Mouse (Mus musculus): ENCODE measurements at regions not wholly inside any gene's neighbourhood (a gene's known extent, or its start where the extent isn't known, plus 50 kb on each side); places are given as distances from the start of the nearest gene placed in this dataset.

DNA sequence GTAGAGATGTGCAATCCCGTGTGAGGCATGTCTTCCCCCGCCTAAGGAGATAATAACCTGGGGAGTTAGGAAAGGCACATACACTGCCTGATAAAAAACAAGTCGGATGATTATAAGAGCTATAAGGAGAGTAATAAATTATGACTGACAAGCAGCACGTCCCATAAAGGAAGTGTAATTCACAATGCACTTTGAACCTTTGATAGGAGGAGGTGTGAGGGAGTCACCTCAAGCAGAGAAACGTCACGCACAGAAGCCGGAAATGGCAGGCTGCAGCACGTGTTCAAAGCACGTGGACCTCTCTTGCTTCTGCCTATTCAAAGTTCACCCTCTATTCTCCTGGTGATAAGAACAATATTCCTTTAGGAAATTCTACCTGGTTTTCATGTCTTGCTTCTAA, 154.4 kb upstream of the Dyrk2 start:
- H3K27me3 ChIP-seq (ENCODE audit: poor library complexity, severe bottlenecking), result no peaks in the 10 kb centered on the region
- H3K4me1 ChIP-seq, result peaks cover 6% of the 10 kb centered on the region; the same call in 1 of the 2 replicates
- no peak for DNase-seq (ENCODE audit: extremely low spot score, low spot score)
- no peaks in the 10 kb centered on the region for H3K36me3 ChIP-seq (replicated peaks)
- no peak overlapping the region for H3K27ac ChIP-seq
- no peaks in the 10 kb centered on the region for H3K9me3 ChIP-seq
- 83% methylated on average over 9 of the region's 9 CpGs for WGBS
- H3K4me3 ChIP-seq, result no peak overlapping the region

DNA sequence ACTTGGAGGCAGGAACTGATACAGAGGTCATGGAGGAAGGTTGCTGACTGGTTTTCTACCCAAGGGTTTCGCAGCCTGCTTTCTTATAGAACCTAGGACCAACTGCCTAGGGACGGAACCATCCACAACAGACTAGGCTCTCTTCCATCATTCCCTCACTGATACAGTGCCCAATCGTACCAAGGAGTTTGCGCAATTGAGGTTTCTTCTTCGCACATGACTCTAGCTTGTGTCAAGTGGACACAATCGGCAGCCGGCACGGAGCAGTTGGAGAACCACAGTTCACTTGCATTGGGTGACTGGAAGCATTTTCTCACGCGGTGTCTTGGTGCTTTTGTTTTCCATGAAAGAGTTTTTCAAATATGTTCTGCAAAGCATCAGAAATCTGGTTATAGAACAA, 149.1 kb upstream of the Dyrk2 start:
- no peak overlapping the region for H3K4me3 ChIP-seq
- no peaks in the 10 kb centered on the region for H3K36me3 ChIP-seq (replicated peaks)
- DNase-seq (ENCODE audit: extremely low spot score, low spot score), result no peak
- WGBS, result 98% methylated on average over 10 of the region's 10 CpGs
- H3K27ac ChIP-seq, result no peak overlapping the region
- no peaks in the 10 kb centered on the region for H3K9me3 ChIP-seq
- H3K27me3 ChIP-seq (ENCODE audit: poor library complexity, severe bottlenecking), result no peaks in the 10 kb centered on the region
- H3K4me1 ChIP-seq, result no peaks in the 10 kb centered on the region

DNA sequence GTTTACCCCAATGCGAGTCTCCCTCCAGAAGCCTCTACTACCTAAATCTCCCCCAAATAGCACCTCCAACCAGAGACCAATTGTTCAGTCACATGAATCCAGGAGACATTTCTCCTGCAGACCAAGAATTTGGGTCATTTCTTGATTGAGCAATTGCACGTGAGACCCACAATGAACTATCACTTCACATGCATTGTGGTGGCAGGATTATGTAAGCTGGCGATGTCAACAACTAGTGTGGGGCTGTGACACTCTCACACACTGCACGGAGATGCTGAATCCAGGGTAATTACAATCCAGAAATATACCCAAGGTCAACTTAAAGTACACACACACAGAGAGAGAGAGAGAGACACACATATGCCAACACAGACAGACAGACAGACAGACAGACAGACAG, 148.5 kb upstream of the Dyrk2 start:
- Histone ChIP-seq H3K4me1 (no peaks in the 10 kb centered on the region), H3K27ac (no peak overlapping the region), H3K27me3 (ENCODE audit: poor library complexity, severe bottlenecking) (no peaks in the 10 kb centered on the region), H3K4me3 (no peak overlapping the region), H3K36me3 (replicated peaks) (no peaks in the 10 kb centered on the region), H3K9me3 (no peaks in the 10 kb centered on the region)
- 94% methylated on average over 4 of the region's 4 CpGs for WGBS
- DNase-seq (ENCODE audit: extremely low spot score, low spot score), result no peak

DNA sequence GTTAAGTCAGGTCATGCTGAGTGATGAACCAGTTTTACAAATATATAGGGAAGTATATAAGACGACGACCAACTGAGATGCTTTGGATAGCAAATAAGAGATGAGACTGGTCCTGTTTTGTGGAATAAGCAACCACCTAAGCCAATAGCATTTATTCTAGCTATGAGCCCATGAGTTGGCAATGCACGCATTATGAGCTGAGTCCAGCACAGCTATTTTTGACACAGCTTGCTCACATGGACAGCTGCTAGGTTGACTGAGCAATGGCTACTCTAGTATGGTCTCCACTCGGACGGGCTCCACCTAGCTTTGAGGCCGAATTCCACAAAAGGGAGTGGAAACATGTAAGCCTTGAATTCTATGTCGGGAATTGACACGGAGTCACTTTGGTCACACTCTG, 146.1 kb upstream of the Dyrk2 start:
- no peak overlapping the region for H3K4me3 ChIP-seq
- WGBS, result 95% methylated on average over 8 of the region's 8 CpGs
- DNase-seq (ENCODE audit: extremely low spot score, low spot score), result no peak

DNA sequence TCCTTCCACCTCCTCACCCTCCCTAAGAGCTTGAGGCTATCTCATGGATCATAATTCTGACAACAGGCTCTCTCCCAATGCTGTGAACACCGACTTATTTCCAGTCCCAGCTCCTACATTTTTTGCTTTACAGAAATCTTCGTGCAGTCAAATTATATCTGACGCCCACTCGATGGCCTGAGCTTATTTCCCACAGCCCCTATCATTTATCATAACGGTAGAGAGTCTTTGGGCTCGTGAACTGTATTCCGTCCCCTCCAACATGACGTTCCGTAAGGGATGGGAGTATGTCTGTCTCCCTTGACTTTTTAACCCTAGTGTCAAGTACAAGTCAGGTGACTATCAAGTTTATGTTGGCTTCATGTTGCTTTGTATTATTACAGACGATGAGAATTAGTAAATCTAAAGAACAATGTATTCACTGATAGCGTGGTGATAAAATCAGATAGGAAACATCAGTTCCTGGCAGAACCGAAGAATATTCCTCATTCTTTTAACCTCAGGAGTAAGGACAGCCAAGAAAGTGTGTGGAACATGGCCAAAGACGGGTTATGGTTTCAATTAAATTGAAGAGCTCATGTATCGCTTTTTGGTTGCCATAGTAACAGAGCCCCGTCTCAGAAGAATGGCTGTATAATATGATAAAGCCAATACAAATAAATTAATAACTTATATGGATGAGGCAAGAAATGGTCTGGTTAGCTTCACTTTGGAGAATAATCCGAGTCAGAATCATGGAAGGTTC, 145.5 kb upstream of the Dyrk2 start:
- H3K36me3 ChIP-seq (replicated peaks), result no peaks in the 10 kb centered on the region
- no peak overlapping the region for H3K4me3 ChIP-seq
- H3K9me3 ChIP-seq, result no peaks in the 10 kb centered on the region
- no peak overlapping the region for H3K27ac ChIP-seq
- no peak for DNase-seq (ENCODE audit: extremely low spot score, low spot score)
- WGBS, result 90% methylated on average over 16 of the region's 16 CpGs
- no peaks in the 10 kb centered on the region for H3K27me3 ChIP-seq (ENCODE audit: poor library complexity, severe bottlenecking)
- H3K4me1 ChIP-seq, result 0 out of 2 replicates have a peak, but pooled peaks cover 2% of the 10 kb centered on the region

More for the DNA sequence above, 146.1 kb upstream of the Dyrk2 start:
- Histone ChIP-seq H3K9me3 (no peaks in the 10 kb centered on the region), H3K27ac (no peak overlapping the region), H3K4me1 (no peaks in the 10 kb centered on the region), H3K27me3 (ENCODE audit: poor library complexity, severe bottlenecking) (no peaks in the 10 kb centered on the region), H3K36me3 (replicated peaks) (no peaks in the 10 kb centered on the region)

DNA sequence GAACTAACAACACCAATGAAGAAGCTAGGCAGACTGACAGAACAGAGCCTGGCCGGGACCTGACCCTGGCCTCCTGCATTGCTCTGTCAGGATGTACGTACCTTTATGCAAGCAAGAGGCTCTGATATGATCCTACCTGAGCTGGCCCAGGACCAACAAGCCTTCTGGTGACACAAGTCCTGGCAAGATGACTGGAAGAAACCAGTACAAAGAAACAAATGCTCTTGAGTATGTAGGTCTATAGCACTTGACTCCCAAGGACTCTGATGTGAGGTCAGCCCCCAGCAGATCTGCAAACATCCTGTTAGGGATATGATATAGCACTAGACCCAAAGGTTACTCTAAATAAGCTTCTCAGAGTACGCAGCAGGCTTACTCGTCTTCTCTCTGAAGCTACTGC, 144.7 kb upstream of the Dyrk2 start:
- no peak overlapping the region for H3K27ac ChIP-seq
- H3K4me1 ChIP-seq, result 0 out of 2 replicates have a peak, but pooled peaks cover 2% of the 10 kb centered on the region
- 93% methylated on average over 4 of the region's 4 CpGs for WGBS
- no peak for DNase-seq (ENCODE audit: extremely low spot score, low spot score)
- no peaks in the 10 kb centered on the region for H3K27me3 ChIP-seq (ENCODE audit: poor library complexity, severe bottlenecking)
- H3K4me3 ChIP-seq, result no peak overlapping the region
- no peaks in the 10 kb centered on the region for H3K36me3 ChIP-seq (replicated peaks)
- H3K9me3 ChIP-seq, result no peaks in the 10 kb centered on the region

DNA sequence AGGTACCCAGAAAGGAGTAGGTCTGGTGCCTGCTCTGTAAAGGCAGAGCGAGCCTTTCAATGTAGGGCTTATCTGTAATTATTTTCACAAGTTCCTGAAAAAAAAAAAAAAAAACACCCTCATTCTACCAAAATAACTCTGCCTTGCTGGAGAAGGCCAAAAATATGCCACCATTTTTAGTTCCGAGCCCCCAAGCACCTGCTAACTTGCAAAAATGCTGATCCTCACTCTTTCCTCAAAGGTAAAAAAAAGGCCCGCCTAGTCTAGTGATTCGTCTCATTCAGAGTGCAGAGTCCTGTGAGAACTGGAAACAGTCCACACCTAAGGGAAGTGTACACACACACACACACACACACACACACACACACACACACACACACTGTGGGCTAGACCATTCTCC, 143.7 kb upstream of the Dyrk2 start:
- H3K4me3 ChIP-seq, result no peak overlapping the region
- no peaks in the 10 kb centered on the region for H3K36me3 ChIP-seq (replicated peaks)
- no peak for DNase-seq (ENCODE audit: extremely low spot score, low spot score)
- no peaks in the 10 kb centered on the region for H3K27me3 ChIP-seq (ENCODE audit: poor library complexity, severe bottlenecking)
- no peaks in the 10 kb centered on the region for H3K9me3 ChIP-seq
- 0 out of 2 replicates have a peak, but pooled peaks cover 2% of the 10 kb centered on the region for H3K4me1 ChIP-seq
- WGBS, result 89% methylated on average over 4 of the region's 4 CpGs
- no peak overlapping the region for H3K27ac ChIP-seq

DNA sequence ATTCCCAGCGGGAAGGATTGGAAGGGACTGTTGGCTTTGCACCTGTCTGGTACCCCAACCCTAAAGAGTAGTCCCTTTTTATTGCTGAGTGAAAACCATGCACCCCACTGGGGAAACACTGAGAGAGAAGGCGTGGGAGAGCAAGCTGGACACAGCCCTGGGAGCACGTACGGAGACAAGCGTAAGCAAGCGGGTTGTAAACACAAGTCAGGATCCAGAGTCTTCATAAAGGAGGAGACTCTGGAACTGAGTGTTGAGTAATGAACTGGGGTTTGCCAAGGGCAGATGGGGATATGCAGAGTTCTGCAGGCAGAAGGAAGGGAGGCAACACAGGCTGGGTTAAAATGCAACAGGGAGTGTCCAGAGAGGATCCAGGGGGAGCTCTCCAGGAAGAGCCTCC, 141.5 kb upstream of the Dyrk2 start:
- WGBS, result 86% methylated on average over 6 of the region's 6 CpGs
- Histone ChIP-seq H3K9me3 (no peaks in the 10 kb centered on the region), H3K4me3 (no peak overlapping the region), H3K27me3 (ENCODE audit: poor library complexity, severe bottlenecking) (no peaks in the 10 kb centered on the region), H3K36me3 (replicated peaks) (no peaks in the 10 kb centered on the region), H3K4me1 (0 out of 2 replicates have a peak, but pooled peaks cover 2% of the 10 kb centered on the region), H3K27ac (no peak overlapping the region)
- DNase-seq (ENCODE audit: extremely low spot score, low spot score), result no peak

DNA sequence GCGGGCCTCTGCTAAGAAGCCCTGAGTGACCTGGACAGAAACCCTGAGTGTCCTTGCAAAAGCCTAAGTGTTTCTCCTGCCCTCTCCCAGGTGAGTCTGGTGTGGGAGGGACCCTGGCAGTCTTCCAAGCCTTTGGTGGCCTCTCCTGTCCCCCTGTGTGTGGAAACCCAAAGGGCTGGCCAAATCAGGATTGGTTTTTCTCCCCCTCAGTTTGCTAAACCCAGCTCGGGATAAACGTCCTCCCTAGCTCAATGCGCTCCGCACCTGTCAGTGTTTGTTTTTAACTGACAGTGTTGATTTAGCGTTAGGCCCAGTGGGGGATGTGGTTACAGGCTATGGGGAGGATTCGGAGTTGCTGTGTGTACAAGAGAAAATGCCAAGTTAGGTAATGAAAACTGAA, 140.9 kb upstream of the Dyrk2 start:
- H3K36me3 ChIP-seq (replicated peaks), result no peaks in the 10 kb centered on the region

DNA sequence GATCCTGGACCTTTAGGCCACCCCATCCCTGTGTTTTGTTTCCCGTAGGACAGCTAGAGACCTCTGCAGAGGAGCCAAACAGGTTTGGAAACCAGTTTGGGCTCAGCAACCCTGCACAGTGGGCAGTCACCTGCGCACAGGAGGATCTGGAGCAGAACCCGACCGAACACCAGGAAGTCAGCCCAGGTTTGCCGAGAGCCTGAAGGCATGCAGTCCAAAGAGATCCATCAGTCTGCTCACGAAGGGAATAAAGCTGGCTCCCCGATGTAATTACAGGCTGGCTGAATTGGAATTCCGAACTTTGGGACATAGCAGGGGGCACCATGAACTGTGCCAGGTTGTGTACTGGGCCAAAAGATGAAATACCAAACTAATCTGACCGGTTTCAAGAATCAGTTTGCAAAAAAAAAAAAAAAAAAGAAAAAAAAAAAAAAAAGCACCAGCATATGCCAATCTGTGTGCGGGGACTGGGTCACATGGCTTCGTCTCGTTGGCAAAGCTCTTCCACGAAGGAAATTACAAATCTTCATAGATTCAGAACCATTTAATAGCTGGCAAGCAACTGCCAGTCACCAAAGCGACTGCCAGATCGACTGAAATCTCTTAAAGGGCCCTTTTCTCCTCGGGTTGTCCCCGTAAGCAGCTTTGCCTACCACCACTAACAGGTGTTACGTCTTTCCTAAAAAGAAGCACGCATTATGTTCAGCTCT, 137.0 kb upstream of the Dyrk2 start:
- WGBS, result 88% methylated on average over 19 of the region's 19 CpGs
- 0 out of 2 replicates have a peak, but pooled peaks cover 2% of the 10 kb centered on the region for H3K4me1 ChIP-seq
- no peaks in the 10 kb centered on the region for H3K36me3 ChIP-seq (replicated peaks)
- DNase-seq (ENCODE audit: extremely low spot score, low spot score), result no peak
- no peak overlapping the region for H3K27ac ChIP-seq
- H3K4me3 ChIP-seq, result no peak overlapping the region
- H3K9me3 ChIP-seq, result no peaks in the 10 kb centered on the region
- H3K27me3 ChIP-seq (ENCODE audit: poor library complexity, severe bottlenecking), result no peaks in the 10 kb centered on the region

More for the DNA sequence above, 140.9 kb upstream of the Dyrk2 start:
- Histone ChIP-seq H3K4me1 (0 out of 2 replicates have a peak, but pooled peaks cover 2% of the 10 kb centered on the region), H3K27ac (no peak overlapping the region), H3K4me3 (no peak overlapping the region), H3K27me3 (ENCODE audit: poor library complexity, severe bottlenecking) (no peaks in the 10 kb centered on the region), H3K9me3 (no peaks in the 10 kb centered on the region)
- DNase-seq (ENCODE audit: extremely low spot score, low spot score), result no peak
- 56% methylated on average over 7 of the region's 7 CpGs for WGBS

DNA sequence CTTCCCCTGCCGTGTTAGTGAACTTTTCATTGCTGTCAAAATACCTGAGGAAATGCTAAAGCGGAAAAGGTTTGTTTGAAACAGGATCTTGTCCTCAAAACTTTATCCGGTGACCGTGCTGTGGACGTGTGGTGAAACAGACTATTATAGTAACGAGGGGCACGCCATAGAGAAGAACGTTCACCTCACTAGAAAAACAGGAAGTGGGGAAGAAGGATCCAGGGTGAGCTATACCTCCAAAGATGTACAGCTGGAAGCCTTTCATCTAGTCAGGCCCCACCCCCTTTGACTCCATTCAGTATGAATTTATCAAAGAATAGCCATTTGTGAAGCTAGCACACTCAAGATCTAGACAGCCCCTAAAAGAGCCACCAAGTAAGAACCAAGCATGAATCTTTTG, 135.5 kb upstream of the Dyrk2 start:
- Histone ChIP-seq H3K27ac (no peak overlapping the region), H3K27me3 (ENCODE audit: poor library complexity, severe bottlenecking) (no peaks in the 10 kb centered on the region), H3K9me3 (no peaks in the 10 kb centered on the region), H3K36me3 (replicated peaks) (no peaks in the 10 kb centered on the region), H3K4me3 (no peak overlapping the region), H3K4me1 (no peaks in the 10 kb centered on the region)
- no peak for DNase-seq (ENCODE audit: extremely low spot score, low spot score)
- 92% methylated on average over 8 of the region's 8 CpGs for WGBS

DNA sequence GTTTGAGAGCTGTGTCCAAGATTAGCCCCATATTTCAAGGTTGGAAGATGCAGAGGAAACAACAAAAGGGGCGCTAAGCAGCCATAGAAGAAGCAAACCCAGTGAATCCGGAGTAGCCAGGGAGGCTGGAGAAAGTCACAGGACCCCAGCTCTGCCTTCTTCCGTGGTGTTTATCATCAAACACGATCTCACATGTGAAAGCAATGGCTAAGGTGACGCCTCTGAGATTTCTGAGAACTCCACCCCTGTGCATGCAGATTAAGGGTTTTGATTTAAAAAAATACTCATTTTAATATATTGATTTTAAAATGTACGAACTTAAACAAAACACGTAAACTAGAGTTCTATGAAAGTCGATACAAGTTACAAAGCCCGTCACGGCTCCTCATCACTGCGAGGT, 134.4 kb upstream of the Dyrk2 start:
- no peaks in the 10 kb centered on the region for H3K4me1 ChIP-seq
- H3K36me3 ChIP-seq (replicated peaks), result no peaks in the 10 kb centered on the region
- DNase-seq (ENCODE audit: extremely low spot score, low spot score), result no peak
- H3K9me3 ChIP-seq, result no peaks in the 10 kb centered on the region
- no peak overlapping the region for H3K27ac ChIP-seq
- no peaks in the 10 kb centered on the region for H3K27me3 ChIP-seq (ENCODE audit: poor library complexity, severe bottlenecking)
- WGBS, result 93% methylated on average over 11 of the region's 11 CpGs
- no peak overlapping the region for H3K4me3 ChIP-seq

DNA sequence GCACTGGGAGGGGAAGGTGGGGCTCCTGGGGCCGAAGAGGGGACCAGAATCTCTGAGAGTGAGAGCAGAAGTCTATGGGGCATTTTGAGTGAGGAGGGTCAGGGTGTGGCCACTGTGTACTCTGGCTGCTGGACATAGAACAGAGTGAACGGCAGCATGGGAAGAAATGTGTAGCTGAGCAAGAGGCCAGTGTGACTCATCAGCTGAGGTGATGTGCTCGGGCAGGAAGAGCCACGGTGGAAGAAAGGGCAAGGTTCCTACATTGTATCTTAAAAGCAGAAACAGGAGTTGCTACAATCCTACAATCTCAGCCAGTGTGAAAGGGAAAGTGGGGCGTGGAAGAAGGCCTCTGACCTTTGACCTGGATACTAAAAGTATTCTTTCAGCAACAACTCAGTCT, 133.8 kb upstream of the Dyrk2 start:
- no peaks in the 10 kb centered on the region for H3K4me1 ChIP-seq
- H3K27me3 ChIP-seq (ENCODE audit: poor library complexity, severe bottlenecking), result no peaks in the 10 kb centered on the region
- H3K9me3 ChIP-seq, result no peaks in the 10 kb centered on the region
- H3K36me3 ChIP-seq (replicated peaks), result no peaks in the 10 kb centered on the region
- no peak overlapping the region for H3K27ac ChIP-seq
- H3K4me3 ChIP-seq, result no peak overlapping the region
- WGBS, result 72% methylated on average over 5 of the region's 5 CpGs
- DNase-seq (ENCODE audit: extremely low spot score, low spot score), result no peak
